Mouse (Mus musculus) liver, embryonic 14.5 days (tissue): ENCODE results near the gene Npas3.

Source experiments
- CTCF ChIP-seq: IDR thresholded peaks from 2 replicates; pipeline ENCODE4 v1.5.1; 2016; ENCODE audit warnings: antibody characterized with exemption, low read depth, control low read depth
- EP300 ChIP-seq: IDR thresholded peaks from 2 replicates; pipeline ENCODE4 v1.6.1; 2016; ENCODE audit warnings: antibody characterized with exemption, low read depth

DNA sequence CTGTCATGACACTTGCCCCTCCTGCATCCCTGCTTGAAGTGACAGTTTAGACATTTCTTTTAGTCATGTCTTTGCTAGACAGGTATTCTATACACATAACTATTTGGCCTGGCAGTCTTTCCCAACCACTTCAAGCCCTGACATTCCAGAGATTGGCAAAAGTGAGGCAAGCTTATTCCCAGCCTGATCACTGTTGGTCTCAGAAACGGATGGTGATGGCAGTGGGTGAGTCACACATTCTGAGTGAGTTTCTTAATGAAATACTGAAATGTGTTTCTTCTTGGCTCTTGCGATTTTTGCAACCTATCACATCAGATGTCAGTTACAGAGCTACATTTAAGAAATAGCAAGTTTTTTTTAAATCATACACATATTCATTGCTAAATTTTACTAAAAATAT lies 175.2 kb downstream of the Npas3 start:
- TF ChIP-seq CTCF (no peak), EP300 (no peak)
